Mouse (Mus musculus): Measurements from ENCODE around the gene Strip1. TPM values are rescaled to one million over a fixed set of nuclear protein-coding genes. Genes with fewer than 3 reads are reported as not detected.
"Not testable (repeated sequence)": the region's sequence is repeated elsewhere in the genome, so short reads cannot be mapped to it uniquely, and the experiment has no call there.

The Strip1 gene
- total RNA-seq (2021): 10 to 100 TPM; 70.4 to 76.2 TPM
- long read RNA-seq, transcript Strip1-201 (21 exons, 3,215 nt): major isoform, 125 of 176 reads
- long read RNA-seq, transcript Strip1-205 (1 exons, 1,550 nt): minor isoform, 11 of 176 reads
- long read RNA-seq, partial matches to known transcripts: 15 of 176 reads
- long read RNA-seq, other reads (novel, unspliced or antisense): 25 of 176 reads

GRCm38 (mm10) chr3:107631523-107631958 lies at the start of gene Strip1:
Gene Strip1 (minus strand): TSS chr3:107631694.
- DNase-seq (ENCODE audit: low spot score in 2 of 2): peak; percentile 94 to 96

GRCm38 (mm10) chr3:107680790-107681576 lies 49.5 kb upstream of the Strip1 start:
- peak; percentile 48 to 78 for DNase-seq (ENCODE audit: low spot score in 2 of 2)

- DNase-seq (ENCODE audit: low spot score in 2 of 2): no peak
These were observed 40.0 kb upstream of the Strip1 start for GRCm38 (mm10) chr3:107671509-107671908.

- no peak for DNase-seq (ENCODE audit: low spot score in 2 of 2)
These were observed 39.0 kb upstream of the Strip1 start for GRCm38 (mm10) chr3:107670500-107670899.

GRCm38 (mm10) chr3:107668786-107669185 lies 37.3 kb upstream of the Strip1 start:
- DNase-seq (ENCODE audit: low spot score in 2 of 2): no peak

GRCm38 (mm10) chr3:107667426-107667825 lies 35.9 kb upstream of the Strip1 start:
- DNase-seq (ENCODE audit: low spot score in 2 of 2): no peak

GRCm38 (mm10) chr3:107664641-107665040 lies 33.1 kb upstream of the Strip1 start:
- DNase-seq (ENCODE audit: low spot score in 2 of 2): no peak

- DNase-seq (ENCODE audit: low spot score in 2 of 2): no peak
These were observed 27.5 kb upstream of the Strip1 start for GRCm38 (mm10) chr3:107659000-107659399.

GRCm38 (mm10) chr3:107656888-107657287 lies 25.4 kb upstream of the Strip1 start:
- DNase-seq (ENCODE audit: low spot score in 2 of 2): no peak

- DNase-seq (ENCODE audit: low spot score in 2 of 2): no peak
These were observed 24.7 kb upstream of the Strip1 start for GRCm38 (mm10) chr3:107656151-107656550.

- no peak for DNase-seq (ENCODE audit: low spot score in 2 of 2)
These were observed 24.0 kb upstream of the Strip1 start for GRCm38 (mm10) chr3:107655491-107655890.

- no peak for DNase-seq (ENCODE audit: low spot score in 2 of 2)
These were observed 23.4 kb upstream of the Strip1 start for GRCm38 (mm10) chr3:107654861-107655260.

GRCm38 (mm10) chr3:107652968-107653367 lies 21.5 kb upstream of the Strip1 start:
- no peak for DNase-seq (ENCODE audit: low spot score in 2 of 2)

- DNase-seq (ENCODE audit: low spot score in 2 of 2): not testable (repeated sequence)
These were observed 18.8 kb upstream of the Strip1 start for GRCm38 (mm10) chr3:107650276-107650675.

- DNase-seq (ENCODE audit: low spot score in 2 of 2): no peak
These were observed 15.5 kb upstream of the Strip1 start for GRCm38 (mm10) chr3:107646947-107647346.

GRCm38 (mm10) chr3:107637606-107638172 lies 6.2 kb upstream of the Strip1 start:
- DNase-seq (ENCODE audit: low spot score in 2 of 2): no peak

GRCm38 (mm10) chr3:107636236-107636635 lies 4.7 kb upstream of the Strip1 start:
- no peak for DNase-seq (ENCODE audit: low spot score in 2 of 2)

GRCm38 (mm10) chr3:107635836-107636235 lies 4.3 kb upstream of the Strip1 start:
- no peak for DNase-seq (ENCODE audit: low spot score in 2 of 2)

GRCm38 (mm10) chr3:107633906-107634305 lies 2.4 kb upstream of the Strip1 start:
- no peak for DNase-seq (ENCODE audit: low spot score in 2 of 2)

GRCm38 (mm10) chr3:107632786-107633185 lies 1.3 kb upstream of the Strip1 start:
- DNase-seq (ENCODE audit: low spot score in 2 of 2): no peak

GRCm38 (mm10) chr3:107630682-107631522 lies 592 bp downstream of the Strip1 start, which contains the start of gene Gm10961:
Gene Gm10961 (plus strand): TSS chr3:107631322.
- peak; percentile 19 to 57 for DNase-seq (ENCODE audit: low spot score in 2 of 2)
